Mouse (Mus musculus): ENCODE results near the gene Slc4a8.

GRCm38 (mm10) chr15:100766826-100767225 lies 5.3 kb downstream of the Slc4a8 start:
- TF ChIP-seq CTCF (IDR thresholded peaks at IDR 0.05; ENCODE audit: low read depth) (no peak), EP300 (IDR thresholded peaks at IDR 0.05; ENCODE audit: low read depth) (no peak)

Data from liver, postnatal 0 days (tissue).